Mouse (Mus musculus): ENCODE measurements around the gene Slc1a5. TPM values are rescaled to one million over a fixed set of nuclear protein-coding genes. Genes with fewer than 3 reads are reported as not detected.

Slc1a5 gene
- polyA plus RNA-seq, 1 experiment, result 113 TPM

GRCm38 (mm10) chr7:16837916-16838803 is 57.0 kb downstream of the Slc1a5 start:
- no peak overlapping the region for H3ac ChIP-seq (ENCODE audit: control insufficient read depth, insufficient read length)
- no peak overlapping the region for H3K4me2 ChIP-seq (ENCODE audit: low read depth)
- H3K36me3 ChIP-seq (ENCODE audit: control insufficient read depth, insufficient read depth), result peaks cover 8% of the 10 kb centered on the region
- H3K79me2 ChIP-seq (ENCODE audit: control insufficient read depth, insufficient read depth), result no peaks in the 10 kb centered on the region
- H3K4me3 ChIP-seq, result no peak overlapping the region
- no peaks in the 10 kb centered on the region for H3K27me3 ChIP-seq (ENCODE audit: control insufficient read depth, insufficient read depth, insufficient read length)
- TF ChIP-seq MYOD1 (IDR thresholded peaks at IDR 0.05; ENCODE audit: control insufficient read depth in 1 of 3, insufficient read length in 2 of 3, low read depth in 2 of 3) (no peak), USF1 (IDR thresholded peaks at IDR 0.05; ENCODE audit: low read depth) (no peak)

DNA sequence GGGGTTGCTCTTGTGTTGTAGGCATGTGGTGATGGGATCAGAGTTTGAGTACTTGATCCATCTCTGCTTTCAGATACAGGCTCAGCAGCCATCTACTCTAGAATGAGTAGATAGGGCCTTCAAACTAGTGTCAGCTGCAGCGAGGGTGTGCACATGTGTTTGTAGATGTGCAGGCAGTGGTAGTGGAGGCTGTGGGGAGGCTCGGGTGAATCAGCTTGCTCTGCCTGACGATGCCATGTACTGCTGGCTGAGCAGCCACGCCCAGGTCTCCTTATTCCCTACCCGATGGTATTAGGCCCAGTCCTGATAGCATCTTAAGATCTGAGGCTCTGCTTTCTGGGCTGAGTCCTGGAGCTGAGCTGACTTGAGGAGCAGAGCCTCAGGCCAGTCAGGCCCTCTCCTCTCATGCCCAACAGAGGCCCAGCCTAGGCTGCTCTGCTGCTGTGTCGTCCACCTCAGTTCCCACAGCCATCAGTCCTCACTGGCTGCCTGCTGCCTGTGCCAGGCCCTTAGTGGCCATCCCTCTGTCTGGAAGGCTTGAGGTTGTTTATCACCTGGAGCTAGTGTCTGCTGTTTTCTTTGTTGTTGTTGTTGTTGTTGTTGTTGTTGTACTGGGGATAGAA is 57.8 kb downstream of the Slc1a5 start:
- Histone ChIP-seq H3ac (ENCODE audit: control insufficient read depth, insufficient read length) (no peak overlapping the region), H3K36me3 (ENCODE audit: control insufficient read depth, insufficient read depth) (peaks cover 3% of the 10 kb centered on the region), H3K4me3 (no peak overlapping the region), H3K27me3 (ENCODE audit: control insufficient read depth, insufficient read depth, insufficient read length) (no peaks in the 10 kb centered on the region), H3K79me2 (ENCODE audit: control insufficient read depth, insufficient read depth) (no peaks in the 10 kb centered on the region), H3K4me2 (ENCODE audit: low read depth) (no peak overlapping the region)
- no peak for TF ChIP-seq SRF (IDR thresholded peaks at IDR 0.05; ENCODE audit: control insufficient read depth, insufficient read length, low read depth)

GRCm38 (mm10) chr7:16839427-16840108 is 58.4 kb downstream of the Slc1a5 start:
- Histone ChIP-seq H3ac (ENCODE audit: control insufficient read depth, insufficient read length) (no peak overlapping the region), H3K4me2 (ENCODE audit: low read depth) (no peak overlapping the region), H3K4me3 (no peak overlapping the region), H3K79me2 (ENCODE audit: control insufficient read depth, insufficient read depth) (no peaks in the 10 kb centered on the region), H3K27me3 (ENCODE audit: control insufficient read depth, insufficient read depth, insufficient read length) (no peaks in the 10 kb centered on the region), H3K36me3 (ENCODE audit: control insufficient read depth, insufficient read depth) (peaks cover 3% of the 10 kb centered on the region)
- TF ChIP-seq POLR2A (IDR thresholded peaks at IDR 0.05; ENCODE audit: insufficient read length, low read depth), result no peak

DNA sequence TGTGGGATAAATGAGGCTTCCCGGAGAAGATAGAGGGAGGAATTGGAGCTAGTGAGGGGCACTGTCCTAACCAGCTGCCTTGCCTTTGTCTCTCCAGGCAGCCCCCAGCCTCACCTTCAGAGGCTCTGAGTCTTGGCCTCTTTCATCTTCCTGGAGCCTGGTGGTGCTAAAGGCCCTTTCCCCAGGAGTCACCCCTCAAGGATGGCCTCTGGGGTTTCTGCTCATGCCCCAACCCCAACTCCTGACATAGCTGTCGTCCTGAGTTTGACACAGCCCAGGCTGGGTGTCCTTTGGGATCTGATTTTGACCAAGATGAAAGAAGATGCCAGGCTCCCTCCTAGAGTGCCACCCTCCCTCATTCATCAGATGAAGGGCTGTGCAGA is 59.0 kb downstream of the Slc1a5 start:
- TF ChIP-seq MYOG (IDR thresholded peaks at IDR 0.05; ENCODE audit: control insufficient read depth in 1 of 3, insufficient read depth in 1 of 3, insufficient read length in 2 of 3, low read depth in 2 of 3) (no peak), CEBPB (IDR thresholded peaks at IDR 0.05; ENCODE audit: insufficient read depth, poor library complexity, severe bottlenecking) (no peak), POLR2A (IDR thresholded peaks at IDR 0.05; ENCODE audit: insufficient read length, low read depth) (no peak), POLR2AphosphoS2 (IDR thresholded peaks at IDR 0.05; ENCODE audit: insufficient read length, low read depth) (no peak), REST (IDR thresholded peaks at IDR 0.05; ENCODE audit: insufficient read depth, insufficient read length) (no peak), SRF (IDR thresholded peaks at IDR 0.05; ENCODE audit: control insufficient read depth, insufficient read length, low read depth) (no peak), USF1 (IDR thresholded peaks at IDR 0.05; ENCODE audit: low read depth) (no peak), TCF12 (IDR thresholded peaks at IDR 0.05; ENCODE audit: insufficient read depth, poor library complexity, severe bottlenecking) (no peak), MAX (IDR thresholded peaks at IDR 0.05; ENCODE audit: low read depth) (no peak), TCF3 (IDR thresholded peaks at IDR 0.05; ENCODE audit: insufficient read length, low read depth) (no peak), MYOD1 (IDR thresholded peaks at IDR 0.05; ENCODE audit: control insufficient read depth in 1 of 3, insufficient read length in 2 of 3, low read depth in 2 of 3) (no peak), E2F4 (IDR thresholded peaks at IDR 0.05; ENCODE audit: insufficient read depth) (no peak)
- Histone ChIP-seq H3K27me3 (ENCODE audit: control insufficient read depth, insufficient read depth, insufficient read length) (no peaks in the 10 kb centered on the region), H3K4me3 (no peak overlapping the region), H3K4me2 (ENCODE audit: low read depth) (no peak overlapping the region), H3K79me2 (ENCODE audit: control insufficient read depth, insufficient read depth) (no peaks in the 10 kb centered on the region), H3K36me3 (ENCODE audit: control insufficient read depth, insufficient read depth) (peaks cover 3% of the 10 kb centered on the region), H3ac (ENCODE audit: control insufficient read depth, insufficient read length) (no peak overlapping the region)

DNA sequence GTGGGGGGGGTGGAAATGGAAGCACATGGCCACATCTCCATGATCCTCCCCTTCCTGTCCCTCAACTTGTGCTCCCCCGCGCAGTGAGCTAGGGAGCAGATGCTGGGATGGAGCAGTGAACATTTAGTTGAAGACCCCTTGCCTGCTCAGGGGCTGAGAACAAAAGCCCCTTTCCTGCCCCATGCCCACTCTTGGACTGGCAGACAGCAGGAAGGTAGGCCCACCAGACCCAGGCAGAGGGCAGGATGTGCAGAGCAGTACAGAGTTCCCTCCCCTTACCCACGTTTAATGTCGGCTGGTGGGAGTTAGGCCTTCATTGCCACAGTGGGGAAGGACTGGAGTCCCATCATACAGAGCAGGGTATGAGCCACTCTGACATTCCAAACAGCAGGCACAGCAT is 59.9 kb downstream of the Slc1a5 start:
- Histone ChIP-seq H3K27me3 (ENCODE audit: control insufficient read depth, insufficient read depth, insufficient read length) (no peaks in the 10 kb centered on the region), H3K4me3 (no peak overlapping the region), H3ac (ENCODE audit: control insufficient read depth, insufficient read length) (no peak overlapping the region), H3K36me3 (ENCODE audit: control insufficient read depth, insufficient read depth) (peaks cover 3% of the 10 kb centered on the region), H3K4me2 (ENCODE audit: low read depth) (no peak overlapping the region), H3K79me2 (ENCODE audit: control insufficient read depth, insufficient read depth) (no peaks in the 10 kb centered on the region)
- no peak for TF ChIP-seq MYOG (IDR thresholded peaks at IDR 0.05; ENCODE audit: control insufficient read depth in 1 of 3, insufficient read depth in 1 of 3, insufficient read length in 2 of 3, low read depth in 2 of 3)
- TF ChIP-seq CEBPB (IDR thresholded peaks at IDR 0.05; ENCODE audit: insufficient read depth, poor library complexity, severe bottlenecking), result no peak
- no peak for TF ChIP-seq MAX (IDR thresholded peaks at IDR 0.05; ENCODE audit: low read depth)
- no peak for TF ChIP-seq TCF12 (IDR thresholded peaks at IDR 0.05; ENCODE audit: insufficient read depth, poor library complexity, severe bottlenecking)
- no peak for TF ChIP-seq USF1 (IDR thresholded peaks at IDR 0.05; ENCODE audit: low read depth)
- no peak for TF ChIP-seq TCF3 (IDR thresholded peaks at IDR 0.05; ENCODE audit: insufficient read length, low read depth)
- TF ChIP-seq POLR2A (IDR thresholded peaks at IDR 0.05; ENCODE audit: insufficient read length, low read depth), result no peak
- TF ChIP-seq E2F4 (IDR thresholded peaks at IDR 0.05; ENCODE audit: insufficient read depth), result no peak
- no peak for TF ChIP-seq POLR2AphosphoS2 (IDR thresholded peaks at IDR 0.05; ENCODE audit: insufficient read length, low read depth)
- TF ChIP-seq SRF (IDR thresholded peaks at IDR 0.05; ENCODE audit: control insufficient read depth, insufficient read length, low read depth), result no peak
- no peak for TF ChIP-seq MYOD1 (IDR thresholded peaks at IDR 0.05; ENCODE audit: control insufficient read depth in 1 of 3, insufficient read length in 2 of 3, low read depth in 2 of 3)
- no peak for TF ChIP-seq REST (IDR thresholded peaks at IDR 0.05; ENCODE audit: insufficient read depth, insufficient read length)

All from myocyte (in vitro differentiated cells).